Mouse (Mus musculus) thymus, postnatal 0 days (tissue): ENCODE measurements at regions not wholly inside any gene's neighbourhood (a gene's known extent, or its start where the extent isn't known, plus 50 kb on each side); places are given as distances from the start of the nearest gene placed in this dataset.

Experiments
- DNase-seq: peaks from one replicate; pipeline ENCODE4 v3.0.0-alpha.2; 2015; ENCODE audit warnings: low spot score

DNA sequence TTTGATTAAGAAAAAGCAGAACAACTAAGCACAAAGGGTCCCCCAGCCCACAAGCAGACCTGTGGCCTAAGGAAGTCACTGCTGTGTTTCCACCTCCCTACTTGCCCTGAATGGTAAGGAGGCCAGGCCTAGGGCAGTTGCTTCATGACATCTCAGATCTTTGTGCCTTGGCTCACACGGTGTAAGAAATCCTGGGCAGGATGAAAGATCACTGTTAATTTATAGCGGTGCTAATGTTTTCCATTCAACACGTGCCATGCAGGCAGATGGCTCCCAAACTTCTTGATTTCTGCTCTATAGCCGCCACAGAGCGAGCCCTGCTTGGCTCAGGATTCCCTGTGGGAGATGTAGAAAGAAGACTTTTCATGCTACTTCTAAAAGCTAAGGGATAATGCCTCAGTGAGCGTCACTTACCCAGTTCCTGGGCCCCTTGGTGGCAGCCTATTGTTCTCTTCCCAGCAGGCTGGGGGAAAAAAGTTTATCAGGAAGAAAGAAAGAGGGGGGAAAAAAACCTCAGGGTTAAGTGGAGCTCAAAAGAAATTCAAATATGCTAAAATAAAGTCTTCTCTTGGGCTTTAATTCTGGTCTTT, 327.4 kb downstream of the Adgrl2 start:
- no peak for DNase-seq

- DNase-seq, result no peak
Observed at GRCm38 (mm10) chr3:148659024-148659423, 331.3 kb downstream of the Adgrl2 start.

DNA sequence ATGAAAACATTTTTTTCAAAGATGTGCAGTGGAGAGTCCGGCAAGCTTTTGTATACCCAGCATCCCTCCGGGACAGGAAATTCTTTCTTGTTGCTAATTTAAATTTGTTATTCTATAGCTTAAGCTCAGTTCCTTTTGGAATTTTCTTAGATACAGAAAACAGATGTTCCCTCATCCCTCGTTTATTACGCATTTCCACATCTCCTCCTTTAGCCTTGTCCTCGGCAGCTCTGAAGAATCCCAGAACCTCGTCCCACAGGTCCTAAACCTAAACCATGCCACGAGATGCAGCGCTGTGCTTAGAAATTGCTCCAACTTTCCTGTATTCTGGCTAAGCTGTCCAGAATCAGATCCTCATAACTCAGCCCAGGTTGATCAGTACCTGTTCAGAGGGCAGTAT, 332.0 kb downstream of the Adgrl2 start:
- no peak for DNase-seq

DNA sequence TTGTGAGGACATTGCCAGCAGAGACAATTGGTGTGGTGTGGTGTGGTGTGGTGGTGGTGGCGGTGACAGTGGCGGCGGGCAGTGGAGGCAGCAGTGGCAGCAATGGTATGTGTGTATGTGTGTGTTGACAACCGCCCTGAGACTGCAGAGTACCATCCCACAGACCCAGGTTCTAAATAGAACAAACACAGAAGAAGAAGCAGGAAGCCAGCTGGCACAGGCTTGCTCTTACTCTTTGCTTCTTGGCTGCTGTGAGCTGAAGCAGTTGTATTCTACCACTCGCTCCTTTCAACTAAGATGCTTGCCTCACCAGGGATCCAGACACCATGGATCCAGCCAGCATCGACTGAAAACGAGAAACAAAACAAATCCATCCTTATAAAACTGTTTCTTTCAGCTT, 334.2 kb downstream of the Adgrl2 start:
- DNase-seq, result no peak

GRCm38 (mm10) chr3:148650241-148650640, 340.1 kb downstream of the Adgrl2 start:
- DNase-seq, result no peak

DNA sequence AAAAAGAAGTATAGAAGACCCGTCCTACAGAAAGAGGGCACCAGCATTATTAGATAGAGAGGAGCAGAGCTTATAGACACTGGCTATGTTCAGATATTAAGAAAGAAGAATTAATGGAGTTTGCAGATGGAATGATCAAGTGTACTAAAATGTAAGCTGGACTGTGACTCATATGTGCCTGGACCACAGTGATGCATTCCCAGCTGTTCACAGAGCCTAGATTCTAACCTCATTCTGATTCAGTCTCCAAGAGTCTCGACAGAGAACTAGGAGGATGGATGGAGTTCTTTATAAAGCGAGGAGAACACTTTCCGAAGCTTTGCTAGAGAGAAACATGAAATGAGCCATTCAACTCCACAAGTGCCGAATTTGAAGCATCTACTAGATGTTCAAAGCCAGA, 345.4 kb downstream of the Adgrl2 start:
- DNase-seq, result no peak

DNA sequence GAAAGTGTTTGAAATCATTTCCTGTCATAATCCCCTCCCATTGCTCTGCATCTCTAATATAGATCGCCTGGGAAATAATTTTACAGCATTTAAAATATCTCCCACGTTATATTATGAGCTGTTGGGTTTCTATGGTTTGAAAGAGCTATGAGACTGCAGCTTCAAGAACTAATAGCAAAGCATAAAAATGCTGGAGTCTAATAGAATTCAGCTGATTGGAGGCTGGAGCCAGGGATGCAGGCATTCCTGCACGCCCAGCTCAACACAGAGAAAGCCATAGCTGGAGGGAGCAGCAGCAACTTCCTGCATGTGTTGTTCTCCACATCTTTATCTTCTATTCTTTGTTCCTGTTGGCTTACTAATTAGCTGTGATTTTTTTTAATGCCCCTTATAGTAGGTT, 348.8 kb downstream of the Adgrl2 start:
- no peak for DNase-seq

DNA sequence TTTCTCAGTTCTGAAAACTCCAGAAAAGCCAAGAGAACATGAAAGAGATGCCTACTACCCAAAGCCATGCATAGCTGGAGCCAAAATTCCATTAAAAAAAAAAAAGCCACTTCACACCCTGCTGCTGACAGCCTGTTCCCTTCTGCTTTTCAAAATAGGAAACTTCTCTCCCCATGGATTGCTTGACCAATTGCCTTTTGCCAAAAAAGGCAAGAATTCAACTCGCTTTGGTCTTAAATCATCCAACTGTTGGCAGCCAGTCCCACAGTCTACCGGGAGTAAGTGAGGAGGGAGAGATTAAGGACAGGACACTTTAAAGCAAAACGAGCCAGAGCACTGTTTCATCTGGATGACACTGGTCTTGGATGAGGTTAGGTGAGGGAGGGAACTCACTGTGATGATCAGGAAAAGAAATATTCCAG, 349.7 kb downstream of the Adgrl2 start:
- no peak for DNase-seq

DNA sequence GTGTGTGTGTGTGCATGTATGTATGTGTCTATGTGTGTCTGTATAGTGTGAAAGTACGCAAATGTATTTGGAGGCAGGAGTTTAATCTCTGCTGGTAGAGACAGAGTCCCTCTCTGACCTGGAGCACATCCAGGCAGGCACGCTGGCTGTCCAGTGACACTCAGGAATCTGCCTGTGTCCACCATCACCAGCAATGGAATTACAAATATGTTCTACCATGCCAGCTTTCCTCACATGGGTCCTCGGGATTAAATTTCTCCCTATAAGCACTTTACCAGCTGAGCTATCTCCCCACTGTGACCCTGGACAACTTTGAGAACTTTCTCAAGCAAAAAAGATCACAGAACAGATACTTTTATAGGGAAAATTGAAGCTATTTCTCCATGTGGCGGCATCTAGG, 355.3 kb downstream of the Adgrl2 start:
- DNase-seq, result no peak

- no peak for DNase-seq
Observed at GRCm38 (mm10) chr3:148634352-148634751, 356.0 kb downstream of the Adgrl2 start.

DNA sequence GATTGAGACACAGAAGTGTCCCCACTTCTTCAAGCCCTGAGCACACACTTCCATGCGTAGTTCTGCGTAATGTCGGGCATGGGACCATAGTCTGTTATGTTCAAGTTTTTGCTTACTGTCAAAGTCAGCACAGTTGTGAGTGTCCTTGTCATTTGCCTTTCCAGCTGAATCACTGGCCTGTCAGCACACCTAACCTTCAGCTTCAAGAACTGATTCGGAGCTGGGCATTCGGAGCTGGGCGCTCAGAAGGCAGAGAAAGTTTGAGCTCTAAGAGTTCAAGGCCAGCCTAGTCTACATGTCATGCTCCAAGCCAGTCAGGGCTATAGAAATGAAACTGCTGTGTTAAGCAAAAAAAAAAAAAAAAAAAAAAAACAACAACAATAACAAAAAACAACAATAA, 357.1 kb downstream of the Adgrl2 start:
- no peak for DNase-seq

- DNase-seq, result no peak
Observed at GRCm38 (mm10) chr3:148632449-148632848, 357.9 kb downstream of the Adgrl2 start.

DNA sequence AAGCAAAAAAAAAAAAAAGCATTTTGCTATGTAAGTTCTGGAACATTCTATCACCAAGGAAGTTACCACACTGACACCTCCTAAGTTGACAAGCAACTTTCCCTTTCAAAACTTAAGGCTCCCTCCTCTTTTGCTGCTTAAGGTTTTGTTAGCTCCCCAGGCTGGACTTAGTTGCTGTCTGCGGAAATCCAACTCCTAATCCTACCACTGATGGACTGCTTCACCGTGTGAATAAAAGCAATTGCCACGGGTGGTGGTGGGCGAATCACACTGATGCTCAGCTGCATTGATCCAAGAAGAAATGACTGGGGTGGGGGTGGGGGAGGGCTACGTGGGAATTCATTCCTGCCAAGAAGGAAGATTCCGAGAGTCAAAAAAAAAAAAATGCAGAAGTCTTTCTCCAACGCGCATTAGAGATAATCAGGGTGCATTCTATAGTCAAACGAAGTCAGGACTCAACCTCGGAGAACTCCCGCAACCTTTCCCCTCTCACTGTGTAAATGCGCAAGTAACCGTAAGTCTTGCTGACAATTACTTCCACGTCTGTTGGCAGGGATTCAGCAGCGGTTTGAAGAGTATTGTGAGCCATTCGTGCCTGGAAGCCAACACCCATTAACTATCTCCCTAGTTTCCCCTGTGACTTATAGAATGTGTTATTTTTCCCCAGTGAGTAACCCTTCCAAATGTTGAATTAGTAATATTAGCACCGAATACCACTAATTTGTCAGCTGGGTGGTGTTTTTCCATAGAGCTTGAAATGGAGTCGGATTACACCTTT, 358.8 kb downstream of the Adgrl2 start:
- DNase-seq, result no peak

DNA sequence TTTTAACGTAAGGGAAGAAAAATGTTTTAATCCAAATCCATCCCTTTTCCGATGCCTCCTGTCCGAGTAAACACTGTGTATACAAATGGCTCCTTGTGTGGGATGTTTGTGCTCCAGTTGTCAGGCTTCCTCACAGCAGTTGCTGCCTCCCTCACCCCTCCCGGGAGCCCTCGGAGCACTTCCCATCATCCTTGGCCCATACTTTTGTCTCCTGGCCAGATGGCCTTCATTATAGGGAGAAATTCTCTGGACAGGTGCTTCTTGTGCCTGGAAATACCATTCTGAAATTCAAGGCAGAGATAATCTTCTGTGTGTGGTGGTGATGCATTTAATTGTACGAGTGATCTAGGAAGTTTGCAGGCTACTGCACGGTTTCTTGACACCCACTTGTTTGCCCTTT, 359.5 kb downstream of the Adgrl2 start:
- no peak for DNase-seq

GRCm38 (mm10) chr3:148614971-148615671, 375.2 kb downstream of the Adgrl2 start:
- no peak for DNase-seq

DNA sequence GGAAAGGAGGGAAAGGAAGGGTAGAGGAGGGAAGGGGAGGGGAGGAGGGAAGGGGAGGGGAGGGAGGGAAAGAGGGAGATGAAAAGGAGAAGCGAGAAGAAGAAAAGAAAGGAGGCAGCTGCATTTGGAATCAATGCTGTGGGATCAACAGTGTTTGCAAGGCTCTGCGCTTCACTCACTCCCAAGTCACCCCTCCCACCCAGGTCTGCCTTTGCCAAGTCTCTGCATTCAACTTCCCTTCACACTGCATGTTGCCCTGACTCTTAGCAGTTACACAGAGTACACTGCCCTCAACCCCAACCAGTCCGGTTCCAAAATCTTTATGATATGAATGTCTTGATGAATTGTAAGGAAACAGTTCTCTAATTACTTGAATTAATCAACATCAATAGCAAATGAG, 376.9 kb downstream of the Adgrl2 start:
- DNase-seq, result no peak

- no peak for DNase-seq
Observed at GRCm38 (mm10) chr3:148603276-148603675, 387.1 kb downstream of the Adgrl2 start.

- DNase-seq, result no peak
Observed at GRCm38 (mm10) chr3:148602730-148603255, 387.6 kb downstream of the Adgrl2 start.

DNA sequence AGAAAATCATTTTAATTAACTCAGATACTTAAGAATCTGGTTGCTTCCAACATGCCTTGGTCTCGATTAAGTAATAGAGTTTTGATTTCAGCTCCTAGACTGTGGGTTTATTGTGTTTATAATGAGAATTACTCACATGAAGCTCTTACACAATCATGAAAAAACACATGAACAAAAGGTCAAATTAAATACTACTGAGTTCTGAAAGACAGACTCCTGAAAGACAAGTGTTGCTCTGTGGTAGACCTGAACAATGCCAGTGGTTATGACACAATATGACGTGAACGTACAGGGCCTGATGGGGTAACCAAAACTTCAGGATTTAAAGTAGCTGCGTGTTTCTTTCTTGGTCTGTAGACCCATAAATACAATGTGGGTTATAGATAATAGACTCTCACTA, 394.8 kb downstream of the Adgrl2 start:
- no peak for DNase-seq

DNA sequence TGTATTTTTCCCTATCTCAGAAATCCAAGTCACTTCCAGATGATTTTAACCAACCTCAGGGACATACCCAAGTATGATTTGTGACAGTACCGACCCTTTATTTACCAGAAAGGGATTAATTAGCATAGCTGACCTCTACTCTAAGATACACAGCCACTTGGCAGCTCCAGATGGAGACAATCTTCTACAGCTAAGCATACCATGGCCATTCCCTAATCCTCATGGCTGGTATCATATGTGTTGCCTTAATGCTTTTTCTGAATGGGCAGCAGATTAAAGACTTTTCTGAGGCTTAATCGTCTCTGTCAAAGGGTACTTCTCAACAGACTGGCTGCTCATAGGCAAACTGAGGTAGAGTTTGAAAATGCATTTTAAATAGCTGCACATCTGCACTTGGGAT, 400.8 kb downstream of the Adgrl2 start:
- no peak for DNase-seq

DNA sequence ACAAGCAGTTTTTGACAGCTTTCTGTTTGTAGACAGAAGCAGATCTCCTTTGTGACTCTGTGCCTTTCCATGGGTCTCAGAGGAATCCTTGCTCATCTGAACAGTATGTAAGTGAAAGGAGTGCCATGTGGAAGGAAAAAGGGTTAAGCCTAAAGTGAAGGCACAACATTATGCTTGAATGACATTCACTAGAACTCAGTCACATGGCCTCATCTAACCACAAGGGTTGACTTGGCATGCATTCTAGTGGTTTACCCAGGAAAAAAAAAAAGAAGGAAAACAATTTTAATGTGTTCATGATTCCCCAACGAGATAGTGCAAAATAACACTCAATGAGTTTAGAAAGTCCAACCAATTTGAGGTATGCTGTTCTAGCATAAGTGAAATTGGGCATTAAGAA, 414.6 kb downstream of the Adgrl2 start:
- DNase-seq, result no peak

DNA sequence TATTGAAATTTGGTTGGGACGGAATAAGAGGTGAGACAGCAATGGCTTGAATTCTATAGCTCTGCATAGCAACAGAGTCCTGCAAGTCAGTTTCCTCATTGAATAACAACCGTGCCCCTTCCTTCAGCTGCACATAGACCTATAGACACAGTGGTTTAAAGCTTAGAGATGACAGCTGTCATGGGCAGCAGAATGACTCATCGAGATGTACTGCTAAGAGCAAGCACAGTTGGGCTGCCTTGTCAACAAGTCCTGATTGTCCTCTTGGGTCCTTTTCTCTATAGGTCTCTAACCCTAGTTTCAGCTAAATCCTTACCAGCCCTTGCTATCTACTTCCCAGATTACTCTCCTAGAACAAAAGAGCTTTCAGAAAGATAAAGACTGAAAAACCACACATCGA, 417.9 kb downstream of the Adgrl2 start:
- no peak for DNase-seq
